Mouse (Mus musculus): ENCODE measurements around the gene Ralgapa1.

The Ralgapa1 gene

DNA sequence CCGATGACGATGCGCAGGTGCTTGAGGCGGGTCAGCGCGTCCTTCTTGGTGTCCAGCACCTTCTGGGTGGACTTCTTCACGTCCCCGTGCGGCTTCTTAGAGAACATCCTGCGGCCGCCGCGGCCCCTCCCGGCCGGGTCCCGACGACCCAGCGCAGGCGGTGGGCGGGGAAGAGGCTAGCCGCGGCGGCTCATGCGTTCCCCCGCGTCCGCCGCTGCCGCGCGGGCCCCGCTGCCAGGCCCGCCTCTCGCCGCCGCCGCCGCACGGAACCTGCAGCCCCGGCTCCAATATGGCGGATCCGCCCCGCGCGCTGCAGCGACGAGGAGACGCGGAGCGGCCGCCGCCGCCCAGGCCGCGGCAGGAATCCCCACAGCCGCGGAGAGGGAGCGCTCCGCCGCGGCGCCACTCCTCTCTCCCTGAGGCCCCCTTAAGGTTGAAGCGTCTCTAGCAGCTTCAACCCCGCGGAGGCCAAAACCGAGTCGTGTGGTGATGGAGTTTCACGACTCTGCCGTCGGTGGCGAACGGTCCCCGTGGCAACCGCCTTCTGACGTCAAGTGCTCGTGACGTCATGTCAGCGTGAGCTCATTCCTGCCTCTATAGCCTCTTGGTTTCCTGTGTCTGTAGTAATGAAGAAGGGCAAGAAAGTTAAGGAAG, at the start of gene Ralgapa1:
Gene Ralgapa1 (minus strand): TSS at position 507 of the 654 bp plus-strand sequence.
- peak; percentile 92 to 93 for DNase-seq

- no peak for DNase-seq
These were observed 48.8 kb upstream of the Ralgapa1 start for GRCm38 (mm10) chr12:55869622-55870322.

GRCm38 (mm10) chr12:55867738-55868137, 46.8 kb upstream of the Ralgapa1 start:
- no peak for DNase-seq

GRCm38 (mm10) chr12:55860631-55861030, 39.7 kb upstream of the Ralgapa1 start:
- DNase-seq: no peak

DNA sequence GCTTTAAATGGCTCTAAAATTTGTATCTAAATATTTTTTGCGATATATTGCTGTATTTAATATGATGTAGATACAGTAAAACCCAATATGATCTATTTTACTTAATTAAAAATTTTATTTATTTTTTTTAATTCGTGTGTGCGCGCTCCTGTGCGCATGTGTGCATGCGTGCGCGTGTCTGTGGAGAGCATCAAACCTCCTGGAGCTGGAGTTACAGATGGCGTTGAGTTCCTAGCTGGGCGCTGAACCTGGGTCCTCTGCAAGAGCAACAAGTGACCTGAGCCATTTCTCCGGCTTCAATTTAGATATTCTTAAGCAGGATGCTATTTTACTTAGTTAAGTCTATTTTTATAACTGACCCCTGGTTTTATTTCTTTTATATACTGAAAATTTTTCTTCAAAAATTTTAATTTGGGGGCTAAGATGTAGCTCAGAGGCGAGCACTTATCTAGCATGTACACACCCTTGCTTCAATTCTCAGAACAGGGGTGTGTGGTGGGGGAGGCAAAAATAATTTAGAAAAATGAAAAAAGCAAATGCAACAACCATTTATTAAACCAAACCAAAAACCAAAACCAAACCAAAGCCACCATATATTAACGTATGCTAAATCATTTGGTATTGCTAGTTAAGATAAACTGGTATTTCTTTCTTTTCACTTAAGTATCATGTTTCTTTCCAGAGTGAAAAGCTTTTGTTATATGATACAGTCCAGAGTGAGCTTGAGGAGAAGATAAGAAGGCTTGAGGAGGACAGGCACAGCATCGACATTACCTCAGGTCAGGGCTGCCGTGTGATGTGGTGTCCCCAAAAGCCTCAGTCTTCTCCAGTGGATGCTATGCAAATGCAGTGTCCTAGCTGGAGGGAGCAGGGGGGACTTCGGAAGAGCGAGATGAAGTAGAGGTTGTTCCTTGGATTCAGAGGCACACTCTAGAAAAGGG, 38.7 kb upstream of the Ralgapa1 start:
- no peak for DNase-seq

- no peak for DNase-seq
These were observed 29.7 kb upstream of the Ralgapa1 start for GRCm38 (mm10) chr12:55850650-55851049.

DNA sequence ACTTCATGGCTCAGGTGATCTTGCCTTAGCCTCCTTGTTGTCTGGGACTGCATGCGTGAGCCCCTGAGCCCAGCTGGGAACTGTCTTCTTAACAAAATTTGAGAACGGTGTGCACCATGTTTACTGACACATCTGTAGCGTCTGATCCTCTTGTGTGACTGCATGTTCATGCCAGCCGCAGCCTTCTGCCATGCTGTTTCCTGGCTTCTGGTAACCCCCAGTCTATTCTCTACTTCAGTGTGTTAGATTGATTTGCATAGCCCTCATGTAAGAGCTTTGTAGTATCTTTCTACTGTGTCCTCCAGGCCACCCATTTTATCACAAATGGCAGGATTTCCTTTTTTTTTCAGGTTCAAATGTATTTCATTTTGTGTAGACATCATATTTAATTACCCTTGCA, 26.9 kb upstream of the Ralgapa1 start:
- DNase-seq: no peak

DNA sequence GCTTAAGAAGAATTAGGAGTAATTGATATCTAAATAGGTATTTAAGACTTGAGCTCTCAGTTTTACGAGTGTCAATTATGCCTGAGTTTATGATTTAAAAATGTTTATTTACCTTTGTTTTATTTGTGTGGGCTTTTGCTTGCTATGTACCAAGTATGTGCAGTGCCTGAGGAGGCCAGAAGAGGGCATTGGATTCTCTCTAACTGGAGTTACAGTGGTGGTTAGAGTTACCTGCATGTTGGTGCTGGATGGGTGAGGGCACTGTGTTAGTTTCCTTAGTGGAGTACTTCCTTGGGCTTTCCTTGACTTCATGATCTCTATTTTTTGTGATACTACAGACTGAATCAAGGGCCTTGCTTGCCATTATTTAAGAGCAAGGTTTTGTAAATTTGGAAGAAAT, 25.8 kb upstream of the Ralgapa1 start:
- DNase-seq: peak; percentile 43 to 61

GRCm38 (mm10) chr12:55837495-55837894, 16.5 kb upstream of the Ralgapa1 start:
- DNase-seq: no peak

GRCm38 (mm10) chr12:55836199-55836951, 15.4 kb upstream of the Ralgapa1 start, which contains the start of gene Brms1l:
Gene Brms1l, plus strand, starts transcription at chr12:55836324.
- DNase-seq: peak; percentile 96

- DNase-seq: no peak
These were observed 14.9 kb upstream of the Ralgapa1 start for GRCm38 (mm10) chr12:55835857-55836198.

- DNase-seq: no peak
These were observed 13.9 kb upstream of the Ralgapa1 start for GRCm38 (mm10) chr12:55834891-55835290.

DNA sequence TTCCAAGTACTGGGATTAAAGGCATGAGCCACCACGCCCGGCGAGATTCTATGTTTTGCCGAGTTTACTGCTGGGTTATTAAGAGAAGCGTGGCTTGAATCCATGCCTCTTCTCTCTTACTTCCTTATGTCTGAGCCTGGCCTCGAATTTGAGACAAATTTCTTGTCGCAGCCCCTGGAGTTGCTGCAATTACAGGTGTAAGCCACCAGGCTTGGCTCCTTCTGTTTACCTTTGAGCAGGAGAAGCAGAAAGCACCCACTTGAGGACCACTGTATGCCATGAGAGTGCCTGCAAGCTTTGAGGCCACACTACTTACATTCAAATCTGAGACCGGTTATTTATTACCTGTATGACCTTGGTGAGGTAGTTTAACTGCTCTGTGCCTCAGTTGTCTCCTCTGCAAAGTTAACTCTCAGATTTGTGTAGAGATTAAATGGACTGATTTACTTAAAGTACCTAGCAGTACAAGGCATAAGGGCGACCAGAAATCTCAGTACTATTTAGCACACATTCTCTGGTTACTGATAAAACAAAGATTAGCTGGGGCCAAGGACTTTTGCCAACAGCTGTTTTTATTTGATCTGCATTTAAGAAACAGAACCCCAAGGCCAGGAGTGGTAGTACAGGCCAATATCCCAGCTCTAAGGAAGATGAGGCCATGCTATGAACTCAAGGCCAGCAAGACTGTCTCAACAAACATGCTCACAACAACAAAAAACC, 13.1 kb upstream of the Ralgapa1 start:
- no peak for DNase-seq

- no peak for DNase-seq
These were observed 12.0 kb upstream of the Ralgapa1 start for GRCm38 (mm10) chr12:55832961-55833360.

- peak; percentile 79 to 83 for DNase-seq
These were observed 10.1 kb upstream of the Ralgapa1 start for GRCm38 (mm10) chr12:55831101-55831500.

- no peak for DNase-seq
These were observed 4.6 kb upstream of the Ralgapa1 start for GRCm38 (mm10) chr12:55825537-55825936.

DNA sequence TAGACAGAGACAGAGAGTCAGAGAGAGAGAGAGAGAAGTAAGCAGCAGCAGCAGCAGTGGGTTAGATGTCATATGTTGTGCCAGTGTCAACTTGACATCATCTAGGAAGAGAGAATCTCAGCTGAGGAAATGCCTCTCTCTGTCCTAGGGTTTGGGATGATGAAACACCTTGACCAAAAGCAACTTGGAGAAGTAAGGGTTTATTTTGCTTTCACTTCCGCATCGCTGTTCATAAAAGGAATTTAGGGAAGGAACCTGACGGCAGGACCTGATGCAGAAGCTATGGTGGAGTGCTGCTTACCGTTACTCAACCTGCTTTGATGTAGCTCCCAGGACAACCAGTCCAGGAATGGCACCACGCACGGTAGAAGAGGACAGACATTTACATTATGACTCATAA, 3.1 kb upstream of the Ralgapa1 start:
- DNase-seq: no peak

DNA sequence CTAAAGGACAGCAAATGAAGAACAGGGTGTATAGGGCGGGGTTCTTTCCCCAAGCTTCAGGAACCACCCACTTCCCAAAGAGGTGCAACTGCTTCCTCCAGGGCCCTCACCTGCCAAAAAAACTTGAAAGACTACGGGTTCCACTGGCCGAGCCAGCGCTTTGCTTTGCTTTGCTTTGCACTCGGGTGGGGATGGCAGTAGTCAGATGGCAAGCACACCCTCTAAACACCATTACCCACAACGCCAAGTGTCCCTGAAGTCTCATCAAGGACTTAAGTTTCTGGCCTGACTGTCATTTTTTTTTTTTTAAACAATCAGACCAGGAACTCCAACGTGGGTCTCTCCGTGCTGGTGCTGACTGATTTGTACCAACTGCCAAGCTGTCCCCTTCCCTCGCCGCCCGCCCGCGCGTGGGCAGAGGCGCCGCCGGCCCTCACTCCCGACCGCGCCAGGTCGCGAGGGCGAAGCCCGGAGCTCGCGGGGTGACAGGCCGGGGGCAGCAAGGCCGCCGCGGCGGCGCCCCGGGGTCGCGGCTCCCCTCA, 777 bp downstream of the Ralgapa1 start:
- DNase-seq: peak in 1 of 2 experiments; percentile 45

- DNase-seq: no peak
These were observed 4.5 kb downstream of the Ralgapa1 start for GRCm38 (mm10) chr12:55816488-55816887.

GRCm38 (mm10) chr12:55805035-55805434, 15.9 kb downstream of the Ralgapa1 start:
- no peak for DNase-seq

GRCm38 (mm10) chr12:55801131-55801530, 19.8 kb downstream of the Ralgapa1 start:
- no peak for DNase-seq

- no peak for DNase-seq
These were observed 20.8 kb downstream of the Ralgapa1 start for GRCm38 (mm10) chr12:55800144-55800543.
